Mouse (Mus musculus) MEL (cell line): ENCODE measurements around the gene Map2k5. TPM values are rescaled to one million over a fixed set of nuclear protein-coding genes. Genes with fewer than 3 reads are reported as not detected.

Experiments used
- DNase-seq: peaks from one replicate; pipeline ENCODE4 v3.0.0; 2011; ENCODE audit warnings: low read depth, low spot score
- H3K27ac ChIP-seq: 2 replicates; pipeline ENCODE4 v1.5.1; 2012; ENCODE audit warnings: low read depth, mild to moderate bottlenecking, control low read depth, low read length, moderate library complexity; ENCODE audit not compliant: control insufficient read depth
- H3K27me3 ChIP-seq, 2 experiments: fragments of 150-350 bp in 1 of 2; sonication (generic) in 1 of 2; 2 replicates each; pipeline ENCODE4 v1.6.1; 2012; ENCODE audit warnings: low read length in 2 of 2, mild to moderate bottlenecking in 2 of 2, improper control_type of control experiment in 1 of 2, moderate library complexity in 1 of 2; ENCODE audit not compliant: insufficient read depth in 2 of 2, control insufficient read depth in 1 of 2
- H3K36me3 ChIP-seq, 2 experiments: 2 replicates each; pipeline ENCODE4 v1.6.1; 2012 to 2014; ENCODE audit warnings: low read length in 2 of 2, improper control_type of control experiment in 1 of 2, inconsistent platforms in 1 of 2, mild to moderate bottlenecking in 1 of 2; ENCODE audit not compliant: insufficient read depth in 2 of 2, control insufficient read depth in 1 of 2
- H3K4me1 ChIP-seq, 2 experiments: fragments of 150-350 bp in 1 of 2; sonication (generic) in 1 of 2; 2 replicates each; pipeline ENCODE4 v1.6.1; 2012; ENCODE audit warnings: low read length in 2 of 2, improper control_type of control experiment in 1 of 2, mild to moderate bottlenecking in 1 of 2; ENCODE audit not compliant: insufficient read depth in 2 of 2, control insufficient read depth in 1 of 2
- H3K4me3 ChIP-seq, 2 experiments: fragments of 150-350 bp in 1 of 2; sonication (generic) in 1 of 2; 2 replicates each; pipeline ENCODE4 v1.5.1; 2012; ENCODE audit warnings: low read depth in 2 of 2, low read length in 2 of 2, mild to moderate bottlenecking in 2 of 2, moderate library complexity in 2 of 2, control low read depth in 1 of 2, improper control_type of control experiment in 1 of 2; ENCODE audit not compliant: control insufficient read depth in 1 of 2, insufficient read depth in 1 of 2
- H3K79me2 ChIP-seq: 2 replicates; pipeline ENCODE4 v1.6.1; 2012; ENCODE audit warnings: mild to moderate bottlenecking, low read length, moderate library complexity; ENCODE audit not compliant: control insufficient read depth, poor library complexity, insufficient read depth
- H3K9ac ChIP-seq: 2 replicates; pipeline ENCODE4 v1.6.1; 2012; ENCODE audit warnings: low read depth, mild to moderate bottlenecking, control low read depth, low read length, moderate library complexity; ENCODE audit not compliant: control insufficient read depth, poor library complexity, severe bottlenecking
- H3K9me3 ChIP-seq: fragments of 150-350 bp; sonication (generic); replicated peaks from 2 replicates; pipeline ENCODE4 v1.6.1; 2012; ENCODE audit warnings: mild to moderate bottlenecking, low read length, improper control_type of control experiment, moderate library complexity; ENCODE audit not compliant: insufficient read depth
- BHLHE40 ChIP-seq: IDR thresholded peaks from 2 replicates; pipeline ENCODE4 v1.6.1; 2012; ENCODE audit warnings: low read depth, mild to moderate bottlenecking, inconsistent platforms, low read length, improper control_type of control experiment, borderline replicate concordance
- CTCF ChIP-seq, 3 experiments: IDR thresholded peaks in 2 of 3; conservative IDR thresholded peaks in 1 of 3; 2 replicates each; pipeline ENCODE4 v1.5.1; 2011 to 2012; ENCODE audit warnings: low read length in 3 of 3, low read depth in 2 of 3, mild to moderate bottlenecking in 2 of 3, improper control_type of control experiment in 1 of 3, inconsistent platforms in 1 of 3, mixed read lengths in 1 of 3, moderate library complexity in 1 of 3; ENCODE audit not compliant: control insufficient read depth in 1 of 3, insufficient read depth in 1 of 3, poor library complexity in 1 of 3, severe bottlenecking in 1 of 3
- E2F4 ChIP-seq: IDR thresholded peaks from 2 replicates; pipeline ENCODE4 v1.6.1; 2011; ENCODE audit warnings: low read depth, low read length, improper control_type of control experiment, borderline replicate concordance
- ELF1 ChIP-seq: IDR thresholded peaks from 2 replicates; pipeline ENCODE4 v1.6.1; 2014; ENCODE audit warnings: low read depth, mild to moderate bottlenecking, inconsistent platforms, low read length, improper control_type of control experiment, moderate library complexity
- EP300 ChIP-seq, 2 experiments: IDR thresholded peaks; 2 replicates each; pipeline ENCODE4 v1.6.1; 2011; ENCODE audit warnings: improper control_type of control experiment in 2 of 2, low read length in 2 of 2, low read depth in 1 of 2, mild to moderate bottlenecking in 1 of 2
- ETS1 ChIP-seq: IDR thresholded peaks from 2 replicates; pipeline ENCODE4 v1.6.1; 2012; ENCODE audit warnings: low read depth, mild to moderate bottlenecking, inconsistent platforms, low read length, improper control_type of control experiment, moderate library complexity
- GATA1 ChIP-seq: IDR thresholded peaks from 2 replicates; pipeline ENCODE4 v1.6.1; 2011; ENCODE audit warnings: low read depth, low read length, improper control_type of control experiment
- JUND ChIP-seq: IDR thresholded peaks from 2 replicates; pipeline ENCODE4 v1.6.1; 2011; ENCODE audit warnings: low read depth, mild to moderate bottlenecking, improper control_type of control experiment, low read length
- MAFK ChIP-seq: IDR thresholded peaks from 2 replicates; pipeline ENCODE4 v1.6.1; 2011; ENCODE audit warnings: low read depth, mild to moderate bottlenecking, low read length, improper control_type of control experiment, borderline replicate concordance
- MAX ChIP-seq: IDR thresholded peaks from 2 replicates; pipeline ENCODE4 v1.6.1; 2011; ENCODE audit warnings: low read length, improper control_type of control experiment
- MEF2A ChIP-seq: IDR thresholded peaks from 2 replicates; pipeline ENCODE4 v1.6.1; 2014; ENCODE audit warnings: low read depth, mild to moderate bottlenecking, inconsistent platforms, low read length, improper control_type of control experiment; ENCODE audit not compliant: poor library complexity, insufficient replicate concordance, severe bottlenecking; ENCODE audit errors: extremely low read depth
- MYB ChIP-seq: IDR thresholded peaks from 2 replicates; pipeline ENCODE4 v1.6.1; 2011; ENCODE audit warnings: mild to moderate bottlenecking, low read depth, low read length, improper control_type of control experiment
- MYC ChIP-seq: IDR thresholded peaks from 2 replicates; pipeline ENCODE4 v1.6.1; 2011; ENCODE audit warnings: low read depth, mild to moderate bottlenecking, low read length, improper control_type of control experiment, moderate library complexity
- NELFE ChIP-seq: IDR thresholded peaks from 2 replicates; pipeline ENCODE4 v1.6.1; 2011; ENCODE audit warnings: low read depth, low read length, improper control_type of control experiment
- NRF1 ChIP-seq: IDR thresholded peaks from 2 replicates; pipeline ENCODE4 v1.6.1; 2014; ENCODE audit warnings: low read depth, mild to moderate bottlenecking, inconsistent platforms, low read length, improper control_type of control experiment, moderate library complexity; ENCODE audit not compliant: poor library complexity, insufficient read depth, severe bottlenecking
- POLR2A ChIP-seq, 2 experiments: IDR thresholded peaks; 2 replicates each; pipeline ENCODE4 v1.6.1; 2011 to 2012; ENCODE audit warnings: low read length in 2 of 2, mild to moderate bottlenecking in 2 of 2, control low read depth in 1 of 2, improper control_type of control experiment in 1 of 2, low read depth in 1 of 2, moderate library complexity in 1 of 2; ENCODE audit not compliant: control insufficient read depth in 1 of 2, insufficient read depth in 1 of 2, poor library complexity in 1 of 2
- POLR2AphosphoS5 ChIP-seq: IDR thresholded peaks from 2 replicates; pipeline ENCODE4 v1.6.1; 2012; ENCODE audit warnings: low read depth, borderline replicate concordance, mild to moderate bottlenecking, inconsistent platforms, low read length, moderate library complexity, mixed read lengths
- RAD21 ChIP-seq: IDR thresholded peaks from 2 replicates; pipeline ENCODE4 v1.6.1; 2011; ENCODE audit warnings: mild to moderate bottlenecking, low read depth, low read length, improper control_type of control experiment
- RCOR1 ChIP-seq: IDR thresholded peaks from 2 replicates; pipeline ENCODE4 v1.6.1; 2012; ENCODE audit warnings: low read depth, mild to moderate bottlenecking, inconsistent platforms, low read length, improper control_type of control experiment
- SIN3A ChIP-seq: IDR thresholded peaks from 2 replicates; pipeline ENCODE4 v1.6.1; 2012; ENCODE audit warnings: low read length, improper control_type of control experiment, inconsistent platforms
- SMC3 ChIP-seq: IDR thresholded peaks from 2 replicates; pipeline ENCODE4 v1.6.1; 2011; ENCODE audit warnings: low read depth, low read length, improper control_type of control experiment
- TAL1 ChIP-seq: IDR thresholded peaks from 2 replicates; pipeline ENCODE4 v1.6.1; 2012; ENCODE audit warnings: mild to moderate bottlenecking, inconsistent platforms, low read length, moderate library complexity, mixed read lengths
- TCF12 ChIP-seq: IDR thresholded peaks from 2 replicates; pipeline ENCODE4 v1.6.1; 2014; ENCODE audit warnings: low read depth, mild to moderate bottlenecking, inconsistent platforms, low read length, improper control_type of control experiment, moderate library complexity
- USF1 ChIP-seq: IDR thresholded peaks from 2 replicates; pipeline ENCODE4 v1.6.1; 2014; ENCODE audit warnings: low read depth, mild to moderate bottlenecking, inconsistent platforms, low read length, improper control_type of control experiment, moderate library complexity
- ZMIZ1 ChIP-seq: IDR thresholded peaks from 2 replicates; pipeline ENCODE4 v1.6.1; 2012; ENCODE audit warnings: low read depth, mild to moderate bottlenecking, inconsistent platforms, low read length, improper control_type of control experiment, moderate library complexity
- ZNF384 ChIP-seq: IDR thresholded peaks from 2 replicates; pipeline ENCODE4 v1.6.1; 2012; ENCODE audit warnings: low read depth, mild to moderate bottlenecking, inconsistent platforms, low read length, improper control_type of control experiment
- polyA plus RNA-seq, 2 experiments: library from polyadenylated mRNA; stranded (reverse) in 1 of 2; unstranded in 1 of 2; fragments of >175 nt in 1 of 2; fragments of >200 nt in 1 of 2; gene quantifications; 2 replicates each; pipeline versions ENCODE4 v1.2.1 to v1.2.4; 2012; ENCODE audit warnings: low replicate concordance in 2 of 2, low read depth in 1 of 2; ENCODE audit not compliant: insufficient read length in 2 of 2, insufficient read depth in 1 of 2, missing spikeins in 1 of 2
- total RNA-seq: library from RNA; depleted of rRNA; stranded (reverse); fragments of 300-350 nt; gene quantifications from 2 replicates; pipeline ENCODE4 v1.2.3, GENCODE M21; 2012

The Map2k5 gene
- total and polyA plus RNA-seq, 3 experiments = 9.6 to 29.1 TPM; not detected in 1

- Histone ChIP-seq H3K9ac (no peak overlapping the region), H3K36me3 (no peaks in the 10 kb centered on the region), H3K27ac (no peak overlapping the region), H3K4me1 (no peaks in the 10 kb centered on the region), H3K27me3 (no peaks in the 10 kb centered on the region), H3K9me3 (no peaks in the 10 kb centered on the region), H3K4me3 (no peak overlapping the region), H3K79me2 (no peaks in the 10 kb centered on the region)
- TF ChIP-seq MAX = no peak
- TF ChIP-seq RAD21 = no peak
- no peak for TF ChIP-seq E2F4
- no peak for TF ChIP-seq JUND
- TF ChIP-seq TCF12 = no peak
- TF ChIP-seq NELFE = no peak
- TF ChIP-seq MAFK = no peak
- no peak for TF ChIP-seq MEF2A
- TF ChIP-seq POLR2A (IDR thresholded peaks at IDR 0.05; ENCODE audit: control insufficient read depth in 1 of 2, insufficient read depth in 1 of 2, low read depth in 1 of 2, low read length in 2 of 2, poor library complexity in 1 of 2) = no peak
- TF ChIP-seq RCOR1 = no peak
- TF ChIP-seq BHLHE40 = no peak
- TF ChIP-seq SMC3 = no peak
- TF ChIP-seq USF1 = no peak
- TF ChIP-seq EP300 (IDR thresholded peaks at IDR 0.05; ENCODE audit: low read depth in 1 of 2, low read length in 2 of 2) = no peak
- no peak for DNase-seq
These were observed 181.5 kb downstream of the Map2k5 start for GRCm38 (mm10) chr9:63196114-63196682.

- no peak overlapping the region for H3K9ac ChIP-seq
- H3K27ac ChIP-seq = no peak overlapping the region
- H3K9me3 ChIP-seq = no peaks in the 10 kb centered on the region
- TF ChIP-seq GATA1 = no peak
- TF ChIP-seq SMC3 = no peak
- TF ChIP-seq POLR2A (IDR thresholded peaks at IDR 0.05; ENCODE audit: control insufficient read depth in 1 of 2, insufficient read depth in 1 of 2, low read depth in 1 of 2, low read length in 2 of 2, poor library complexity in 1 of 2) = no peak
- no peak for TF ChIP-seq EP300 (IDR thresholded peaks at IDR 0.05; ENCODE audit: low read depth in 1 of 2, low read length in 2 of 2)
- TF ChIP-seq NRF1 = no peak
- TF ChIP-seq POLR2AphosphoS5 = no peak
- no peak for TF ChIP-seq SIN3A
- TF ChIP-seq MAFK = no peak
- no peak for TF ChIP-seq TCF12
- no peak for TF ChIP-seq TAL1
- no peak for TF ChIP-seq ELF1
- no peak for TF ChIP-seq MYB
- TF ChIP-seq CTCF (IDR thresholded peaks at IDR 0.05 in 2 of 3, conservative IDR thresholded peaks at IDR 0.05 in 1 of 3; ENCODE audit: control insufficient read depth in 1 of 3, insufficient read depth in 1 of 3, low read depth in 2 of 3, low read length in 3 of 3, poor library complexity in 1 of 3, severe bottlenecking in 1 of 3) = no peak
- no peak for TF ChIP-seq ZNF384
- no peak for TF ChIP-seq MYC
- TF ChIP-seq NELFE = no peak
- TF ChIP-seq ZMIZ1 = no peak
- no peak for TF ChIP-seq ETS1
- TF ChIP-seq MEF2A = no peak
- TF ChIP-seq RAD21 = no peak
- TF ChIP-seq, all 39 proteins: peak for 0
- DNase-seq = no peak
- H3K4me3 ChIP-seq = no peak overlapping the region
- H3K36me3 ChIP-seq = no peaks in the 10 kb centered on the region
- H3K4me1 ChIP-seq = no peaks in the 10 kb centered on the region
- no peaks in the 10 kb centered on the region for H3K79me2 ChIP-seq
- no peaks in the 10 kb centered on the region for H3K27me3 ChIP-seq
These were observed 182.2 kb downstream of the Map2k5 start for GRCm38 (mm10) chr9:63195523-63195922.
